Mouse (Mus musculus): ENCODE measurements around the gene Uqcr11.

Gene Uqcr11

GRCm38 (mm10) chr10:80399191-80399972 lies 7.2 kb downstream of the Uqcr11 start, which contains the start of gene Mbd3:
Gene Mbd3 (minus strand): TSS chr10:80399550.
- peak; percentile 100 for DNase-seq (ENCODE audit: low read depth)

- DNase-seq (ENCODE audit: low read depth), result peak; percentile 99
Observed at GRCm38 (mm10) chr10:80398719-80399190, 7.9 kb downstream of the Uqcr11 start.

- no peak for DNase-seq (ENCODE audit: low read depth)
Observed at GRCm38 (mm10) chr10:80398174-80398535, 8.5 kb downstream of the Uqcr11 start.

- DNase-seq (ENCODE audit: low read depth), result no peak
Observed at GRCm38 (mm10) chr10:80397524-80398173, 9.0 kb downstream of the Uqcr11 start.

- no peak for DNase-seq (ENCODE audit: low read depth)
Observed at GRCm38 (mm10) chr10:80396822-80397523, 9.7 kb downstream of the Uqcr11 start.

DNA sequence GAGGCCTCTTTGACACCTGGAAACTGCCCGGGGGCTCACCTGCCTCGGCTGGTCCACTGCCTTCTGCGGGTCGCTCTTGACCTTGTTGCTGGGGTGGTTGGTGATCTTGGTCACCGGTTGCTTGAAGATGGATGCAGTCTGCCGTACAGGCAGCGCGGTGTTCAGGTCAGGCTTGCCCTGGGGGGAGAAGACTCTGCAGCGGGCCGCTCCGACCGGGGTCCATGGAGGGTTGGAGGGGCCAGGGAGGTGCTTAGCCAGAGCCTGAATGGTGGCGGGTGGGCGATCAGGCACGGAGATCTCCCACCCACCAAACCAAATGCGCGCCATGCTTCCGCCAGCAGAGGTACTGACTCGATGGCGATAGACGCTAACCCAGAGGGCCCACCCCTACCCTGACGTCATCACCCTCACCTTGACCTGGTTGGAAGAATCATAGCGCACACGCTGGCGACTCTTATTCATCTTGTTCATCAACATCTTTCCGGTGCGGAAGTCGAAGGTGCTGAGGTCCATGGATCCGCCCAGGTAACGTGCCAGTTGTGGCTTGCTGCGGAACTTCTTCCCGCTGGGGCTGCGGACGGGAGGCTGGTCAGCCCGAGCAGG lies 11.5 kb downstream of the Uqcr11 start:
- no peak for DNase-seq (ENCODE audit: low read depth)

DNA sequence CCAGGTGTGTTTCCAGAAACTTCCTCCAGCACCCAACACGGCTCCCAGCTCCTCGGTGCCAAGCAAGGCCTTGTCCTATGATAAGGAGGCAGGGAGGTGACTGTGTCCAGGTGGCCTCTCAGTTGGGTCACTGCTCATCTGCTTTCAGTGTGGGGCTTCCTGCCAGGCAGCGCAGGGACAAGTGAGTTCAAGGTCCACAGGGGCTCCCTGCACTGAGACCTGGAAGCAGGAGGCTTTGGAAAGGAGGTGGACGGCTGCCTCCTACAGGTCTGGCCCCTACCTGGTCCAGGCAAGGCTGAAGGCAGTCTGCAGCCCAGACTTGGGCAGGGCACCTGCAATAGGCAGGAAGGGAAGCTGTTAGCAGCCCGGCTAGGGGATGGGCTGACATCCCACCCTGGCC lies 13.9 kb downstream of the Uqcr11 start:
- DNase-seq (ENCODE audit: low read depth), result no peak

- no peak for DNase-seq (ENCODE audit: low read depth)
Observed at GRCm38 (mm10) chr10:80390697-80391096, 15.9 kb downstream of the Uqcr11 start.

GRCm38 (mm10) chr10:80389185-80389708 lies 17.4 kb downstream of the Uqcr11 start:
- DNase-seq (ENCODE audit: low read depth), result no peak

DNA sequence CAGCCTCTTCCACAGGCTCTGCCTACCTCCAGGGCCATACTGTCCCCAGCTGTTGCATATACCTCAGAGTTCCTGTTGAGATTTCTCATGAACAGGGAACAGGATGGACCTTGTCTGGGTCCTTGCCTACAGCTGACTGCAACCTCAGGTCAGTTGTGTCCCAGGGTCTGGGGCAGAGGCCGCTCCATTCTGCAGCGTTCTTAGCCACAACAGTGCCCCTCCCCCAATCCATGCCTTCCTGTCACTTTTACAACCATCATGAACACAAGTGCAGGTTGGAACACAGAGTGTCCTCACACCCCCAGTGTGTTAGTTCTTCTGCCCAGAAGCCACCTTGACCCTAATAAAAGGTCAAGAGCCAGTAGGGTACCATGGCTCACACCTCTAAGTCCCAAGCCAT lies 17.9 kb downstream of the Uqcr11 start:
- DNase-seq (ENCODE audit: low read depth), result no peak

GRCm38 (mm10) chr10:80387522-80387959 lies 19.1 kb downstream of the Uqcr11 start, which contains the start of gene Mex3d:
Gene Mex3d (minus strand): TSS chr10:80387659.
- peak; percentile 93 for DNase-seq (ENCODE audit: low read depth)

- peak; percentile 51 for DNase-seq (ENCODE audit: low read depth)
Observed at GRCm38 (mm10) chr10:80386735-80387471, 19.7 kb downstream of the Uqcr11 start.

DNA sequence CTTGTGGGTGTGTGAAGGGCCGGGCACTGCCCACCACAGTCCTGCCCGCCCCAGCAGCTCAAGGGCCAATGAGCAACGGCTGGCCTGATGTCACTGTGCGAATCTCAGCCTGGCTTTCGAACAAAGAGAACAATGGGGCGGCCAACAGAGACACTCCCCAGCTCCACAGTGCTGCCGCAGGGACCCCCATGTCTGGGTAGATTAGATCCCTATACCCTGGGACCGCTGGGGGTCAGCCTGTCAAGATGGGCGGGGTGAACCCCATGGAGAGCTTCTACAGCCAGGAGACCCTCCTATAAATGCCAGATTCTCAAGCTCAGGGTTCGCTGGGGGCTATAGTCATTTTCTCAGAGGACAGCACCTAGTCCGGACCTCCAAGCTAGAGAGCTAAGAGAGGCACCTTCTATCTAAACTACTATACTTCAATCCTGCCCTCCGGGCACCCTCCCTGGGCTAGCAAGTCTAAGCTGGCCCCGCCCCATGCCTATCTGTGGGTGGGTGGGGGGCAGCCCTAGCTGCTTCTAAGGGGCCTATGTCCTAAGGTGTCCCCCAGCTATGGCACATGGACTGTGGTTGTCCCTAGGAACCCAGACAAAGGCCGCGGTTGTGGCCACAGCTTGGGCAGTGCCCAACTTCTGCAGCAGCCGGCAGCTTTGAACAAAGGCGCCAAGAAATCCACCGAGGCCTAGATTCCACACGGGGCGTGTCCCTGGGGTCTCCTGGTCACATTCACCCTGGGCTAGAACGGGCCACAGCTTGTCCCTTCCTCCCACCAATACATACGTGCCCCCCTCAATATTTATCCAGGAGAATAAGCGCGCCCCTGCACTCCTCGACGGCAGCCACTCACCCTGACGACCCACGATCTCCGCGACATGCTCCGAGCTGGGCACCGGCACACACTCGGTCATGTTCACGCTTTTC lies 20.6 kb downstream of the Uqcr11 start:
- DNase-seq (ENCODE audit: low read depth), result no peak

GRCm38 (mm10) chr10:80385310-80385709 lies 21.3 kb downstream of the Uqcr11 start:
- DNase-seq (ENCODE audit: low read depth), result no peak

DNA sequence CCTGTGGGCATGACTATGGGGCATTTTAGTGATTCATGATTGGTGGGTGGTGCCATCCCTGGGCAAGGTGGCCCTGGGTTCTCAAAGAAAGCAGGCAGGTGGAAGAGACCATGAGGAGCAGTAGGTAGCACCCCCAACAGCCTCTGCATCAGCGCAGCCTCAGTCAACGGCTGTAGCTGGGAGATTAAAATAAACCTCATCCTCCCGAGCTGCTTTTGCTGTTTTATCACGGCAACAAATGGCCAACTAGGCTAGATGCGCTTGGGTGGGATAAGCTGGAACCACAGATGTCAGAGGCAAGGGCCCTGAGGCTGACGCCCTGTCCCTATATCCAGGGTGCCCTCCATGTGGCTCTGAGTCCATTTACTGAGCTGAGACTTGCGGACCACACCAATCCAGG lies 21.9 kb downstream of the Uqcr11 start:
- no peak for DNase-seq (ENCODE audit: low read depth)

- no peak for DNase-seq (ENCODE audit: low read depth)
Observed at GRCm38 (mm10) chr10:80384115-80384639, 22.5 kb downstream of the Uqcr11 start.

GRCm38 (mm10) chr10:80383431-80383830 lies 23.2 kb downstream of the Uqcr11 start:
- DNase-seq (ENCODE audit: low read depth), result no peak

GRCm38 (mm10) chr10:80382641-80383365 lies 23.8 kb downstream of the Uqcr11 start:
- no peak for DNase-seq (ENCODE audit: low read depth)

GRCm38 (mm10) chr10:80377716-80378115 lies 28.9 kb downstream of the Uqcr11 start:
- peak; percentile 64 for DNase-seq (ENCODE audit: low read depth)

All from naive thymus-derived CD4-positive, alpha-beta T cell, adult 2 months (primary cell).